Mouse (Mus musculus) cortical plate, adult 2 months (tissue): Measurements from ENCODE around the gene Lrrc23. TPM values are rescaled to one million over a fixed set of nuclear protein-coding genes. Genes with fewer than 3 reads are reported as not detected.
A peak's percentile ranks its signal among the peaks of the same experiment; 100 is the strongest.

Experiments used
- H3K27ac ChIP-seq: fragments of 200-500 bp; 2 replicates; pipeline ENCODE4 v1.5.1; 2012; ENCODE audit warnings: low read length, control low read depth, inconsistent platforms; ENCODE audit not compliant: insufficient read depth
- H3K4me1 ChIP-seq: fragments of 200-500 bp; 2 replicates; pipeline ENCODE4 v1.6.1; 2011; ENCODE audit warnings: low read length; ENCODE audit not compliant: control insufficient read depth, insufficient read depth
- H3K4me3 ChIP-seq: fragments of 200-500 bp; 2 replicates; pipeline ENCODE4 v1.5.1; 2011; ENCODE audit warnings: mild to moderate bottlenecking, low read length, control low read depth; ENCODE audit not compliant: insufficient read depth
- CTCF ChIP-seq: fragments of 200-500 bp; IDR thresholded peaks from 2 replicates; pipeline ENCODE4 v1.5.1; 2011; ENCODE audit warnings: mild to moderate bottlenecking, control low read depth, low read length; ENCODE audit not compliant: insufficient read depth; ENCODE audit errors: extremely low read depth
- POLR2A ChIP-seq: fragments of 200-500 bp; IDR thresholded peaks from 2 replicates; pipeline ENCODE4 v1.6.1; 2011; ENCODE audit warnings: mild to moderate bottlenecking, low read length, control low read depth; ENCODE audit not compliant: insufficient read depth; ENCODE audit errors: extremely low read depth
- polyA plus RNA-seq: library from polyadenylated mRNA; depleted of rRNA; stranded (reverse); fragments of >200 nt; gene quantifications from 2 replicates; pipeline ENCODE4 v1.2.3, GENCODE M21; 2012; rRNA removed

The Lrrc23 gene
- 2.4 and 5.0 TPM in 2 replicates for polyA plus RNA-seq

DNA sequence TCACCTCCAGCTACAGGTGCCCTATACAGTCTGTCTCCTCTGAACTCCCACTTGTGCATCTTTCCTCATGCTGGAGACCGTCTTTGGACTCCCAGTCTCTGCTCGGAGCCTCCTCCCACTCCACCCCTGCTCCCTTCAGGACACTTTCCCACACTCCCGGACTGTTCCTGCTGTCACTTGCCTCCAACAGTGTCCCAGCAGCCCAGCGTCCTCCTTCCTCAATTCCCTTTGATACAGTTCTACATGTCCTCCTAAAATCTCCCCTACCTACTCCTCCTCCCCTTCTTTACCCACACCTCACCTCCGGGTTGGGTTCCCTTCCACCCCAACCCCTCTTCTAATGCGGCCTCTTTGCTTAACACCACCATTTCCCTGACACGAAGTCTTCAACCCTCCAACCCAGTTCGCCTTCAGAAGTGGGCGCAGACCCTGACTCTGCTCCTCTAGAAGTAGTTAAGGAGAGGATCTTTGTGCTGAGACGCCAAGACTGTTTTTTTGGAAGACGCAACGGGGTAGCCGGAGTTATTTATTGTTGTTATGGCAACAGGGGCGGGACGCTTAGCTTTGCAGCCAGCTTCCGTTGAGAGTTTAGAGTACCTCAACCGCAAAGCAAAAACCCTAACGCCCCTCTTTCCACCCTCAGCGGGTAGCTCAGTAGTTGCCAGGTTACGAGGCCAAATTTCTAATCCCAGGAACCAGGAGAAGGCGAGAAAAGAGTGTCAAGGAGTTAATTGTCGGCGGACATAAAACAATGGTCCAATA is at the start of gene Lrrc23:
TSS of gene Lrrc23 (minus strand) at position 506 of the 762 bp plus-strand sequence.
- no peak within 1 kb of the TSS for H3K27ac ChIP-seq
- H3K4me1 ChIP-seq = peaks cover 7% of the 10 kb centered on the region
- TF ChIP-seq POLR2A (no peak), CTCF (no peak)
- H3K4me3 ChIP-seq = 0 out of 2 replicates have a peak within 1 kb of the TSS, but pooled peaks have one; percentile 5

DNA sequence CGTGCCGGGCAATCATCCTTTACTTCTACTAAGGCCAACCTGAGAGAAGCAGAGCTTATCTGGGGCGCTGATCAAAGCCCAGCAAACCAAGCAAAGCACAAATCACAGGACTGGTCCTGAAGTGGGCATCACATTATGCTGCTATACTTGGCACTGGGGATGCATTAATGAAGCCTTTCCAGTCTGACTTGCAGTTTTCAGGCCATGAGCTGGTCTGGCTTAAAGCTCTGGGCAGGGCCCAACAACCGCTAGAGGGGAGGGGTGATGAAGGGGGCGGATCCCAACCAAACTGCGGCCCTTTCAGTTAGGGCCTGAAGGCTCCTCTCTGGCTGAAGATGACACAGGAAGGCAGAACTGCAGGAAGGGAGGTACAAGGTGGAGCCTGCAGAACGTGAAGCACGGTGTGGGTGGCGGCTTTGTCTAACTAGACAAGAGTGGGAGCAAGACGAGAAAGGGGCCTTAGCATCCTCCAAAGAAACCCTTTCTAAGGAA is 48.6 kb upstream of the Lrrc23 start:
- no peaks in the 10 kb centered on the region for H3K4me1 ChIP-seq
- H3K4me3 ChIP-seq = peak overlapping the region; percentile 53
- no peak for TF ChIP-seq CTCF
- TF ChIP-seq POLR2A = no peak
- H3K27ac ChIP-seq = no peak overlapping the region

DNA sequence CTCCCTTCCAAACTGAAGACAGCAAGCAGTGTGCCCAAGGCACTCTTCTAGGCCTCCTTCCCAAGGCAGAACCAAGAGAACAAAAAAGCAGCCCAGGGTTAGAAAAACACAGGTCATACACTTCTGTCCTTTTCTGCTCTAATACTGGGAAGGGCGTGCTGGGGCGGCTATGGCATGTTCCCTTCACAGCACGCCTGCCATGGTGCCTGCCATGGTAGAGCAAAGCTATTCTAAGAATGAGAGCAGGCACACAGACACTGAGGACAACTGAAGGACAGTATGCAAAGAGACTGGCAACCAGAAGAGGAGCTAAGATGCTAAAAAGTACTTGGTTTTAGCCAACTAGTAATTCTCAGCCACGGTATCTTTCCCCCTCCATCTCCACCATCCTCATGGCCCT is 42.5 kb upstream of the Lrrc23 start:
- H3K4me1 ChIP-seq = peaks cover 4% of the 10 kb centered on the region
- TF ChIP-seq CTCF = no peak
- no peak for TF ChIP-seq POLR2A
- H3K27ac ChIP-seq = no peak overlapping the region
- H3K4me3 ChIP-seq = no peak overlapping the region

DNA sequence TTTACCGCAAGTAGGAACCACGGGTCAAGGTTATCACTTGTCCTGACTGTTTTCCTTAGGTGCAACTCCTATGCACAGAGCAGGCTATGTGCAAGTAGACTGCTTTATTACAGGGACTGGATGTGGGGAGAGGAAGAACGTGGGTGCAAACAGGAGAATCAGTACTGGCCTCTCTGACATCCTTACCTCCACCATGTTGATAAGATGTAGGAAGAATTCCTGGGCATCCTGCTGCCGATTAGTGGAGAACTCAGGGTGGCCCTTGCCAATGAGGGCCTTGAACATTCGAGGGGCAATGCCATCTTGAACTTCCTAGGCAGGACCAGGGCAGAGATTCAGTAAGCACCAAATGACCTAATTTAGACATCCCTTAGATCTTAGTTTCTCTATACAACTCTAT is 41.4 kb upstream of the Lrrc23 start:
- H3K4me1 ChIP-seq = peaks cover 4% of the 10 kb centered on the region
- H3K27ac ChIP-seq = no peak overlapping the region
- TF ChIP-seq CTCF (no peak), POLR2A (no peak)
- H3K4me3 ChIP-seq = no peak overlapping the region

DNA sequence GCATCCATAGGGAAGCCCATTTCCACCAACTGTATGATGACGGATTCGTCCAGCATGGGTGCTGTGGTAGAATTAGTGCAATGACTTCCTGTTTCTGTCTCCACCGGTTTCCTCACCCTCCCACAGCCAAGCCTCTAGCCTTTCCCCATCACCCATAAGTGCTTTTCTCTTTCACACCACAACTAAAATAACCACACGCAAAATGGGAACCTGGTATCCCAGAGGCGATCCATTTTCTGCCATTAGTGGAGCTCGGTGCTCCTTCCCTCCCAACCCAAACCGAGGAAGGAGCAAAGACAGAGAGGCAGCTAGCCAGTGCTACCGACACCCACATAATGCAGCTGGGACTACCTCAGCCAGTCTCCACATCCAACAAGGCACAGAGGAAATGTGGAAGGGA is 38.4 kb upstream of the Lrrc23 start:
- Histone ChIP-seq H3K27ac (no peak overlapping the region), H3K4me3 (no peak overlapping the region)

DNA sequence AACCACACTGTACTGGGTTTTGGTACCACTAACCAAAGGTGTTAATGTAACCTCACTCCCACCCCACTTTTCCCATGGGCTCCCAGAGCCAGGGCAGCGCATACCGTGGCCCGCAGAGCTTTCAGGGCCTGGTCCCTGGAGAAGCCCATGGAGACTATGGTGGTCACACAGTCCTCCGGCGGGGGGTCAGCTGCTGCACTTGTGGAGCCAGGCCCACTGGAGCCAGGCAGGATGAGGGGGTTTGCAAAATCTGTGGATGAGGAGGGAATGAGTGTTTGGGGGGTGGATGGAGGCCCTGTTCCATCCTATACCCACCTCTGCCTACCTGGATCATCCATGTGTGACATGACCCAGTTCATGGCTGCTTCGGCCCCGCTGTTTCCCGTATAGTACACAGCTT is 38.0 kb upstream of the Lrrc23 start:
- H3K4me1 ChIP-seq = peaks cover 4% of the 10 kb centered on the region
- no peak overlapping the region for H3K4me3 ChIP-seq
- H3K27ac ChIP-seq = no peak overlapping the region
- no peak for TF ChIP-seq CTCF
- TF ChIP-seq POLR2A = no peak

More for the DNA sequence above, 38.4 kb upstream of the Lrrc23 start:
- TF ChIP-seq CTCF = no peak
- TF ChIP-seq POLR2A = no peak
- H3K4me1 ChIP-seq = peaks cover 4% of the 10 kb centered on the region

DNA sequence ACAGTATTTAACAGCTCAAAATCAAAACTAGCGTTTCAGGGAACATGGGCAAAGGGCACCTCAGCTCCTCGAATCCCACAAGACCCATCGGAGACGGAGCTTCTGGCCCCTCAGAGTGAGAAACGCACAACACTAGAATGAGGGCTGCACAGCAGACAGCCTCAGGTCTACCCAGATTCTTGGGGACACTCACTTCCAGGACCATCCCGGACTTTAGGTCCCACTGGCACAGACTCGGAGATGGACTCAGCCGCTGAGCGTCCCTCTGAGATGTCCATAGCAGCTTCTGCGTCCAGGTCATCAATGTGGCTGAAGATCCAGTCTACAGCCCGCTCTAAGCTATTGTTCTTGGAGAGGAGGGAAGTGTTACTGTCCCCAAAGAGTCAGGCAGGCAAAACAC is 37.6 kb upstream of the Lrrc23 start:
- Histone ChIP-seq H3K4me1 (peaks cover 4% of the 10 kb centered on the region), H3K4me3 (no peak overlapping the region), H3K27ac (no peak overlapping the region)
- TF ChIP-seq CTCF = no peak
- no peak for TF ChIP-seq POLR2A

DNA sequence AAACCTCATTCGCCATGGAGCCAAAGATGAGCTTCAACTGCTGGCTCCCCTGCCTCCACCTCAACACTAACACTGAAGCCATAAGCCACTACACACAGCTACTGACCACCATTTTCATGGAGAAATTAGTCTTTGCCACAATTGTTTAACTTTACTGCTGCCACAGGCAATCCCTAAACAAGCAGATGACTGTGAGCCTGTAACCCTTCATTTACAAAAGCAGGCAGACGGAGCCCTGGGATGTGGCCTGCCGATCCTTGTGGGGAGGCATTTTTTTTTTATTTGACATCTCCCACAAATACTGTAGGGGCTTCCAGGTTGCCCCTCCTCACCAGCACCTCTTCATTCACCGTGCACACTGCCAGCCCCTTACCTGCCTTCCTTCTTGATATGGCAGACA is 37.1 kb upstream of the Lrrc23 start:
- TF ChIP-seq POLR2A (no peak), CTCF (no peak)
- peaks cover 4% of the 10 kb centered on the region for H3K4me1 ChIP-seq
- H3K27ac ChIP-seq = no peak overlapping the region
- no peak overlapping the region for H3K4me3 ChIP-seq

DNA sequence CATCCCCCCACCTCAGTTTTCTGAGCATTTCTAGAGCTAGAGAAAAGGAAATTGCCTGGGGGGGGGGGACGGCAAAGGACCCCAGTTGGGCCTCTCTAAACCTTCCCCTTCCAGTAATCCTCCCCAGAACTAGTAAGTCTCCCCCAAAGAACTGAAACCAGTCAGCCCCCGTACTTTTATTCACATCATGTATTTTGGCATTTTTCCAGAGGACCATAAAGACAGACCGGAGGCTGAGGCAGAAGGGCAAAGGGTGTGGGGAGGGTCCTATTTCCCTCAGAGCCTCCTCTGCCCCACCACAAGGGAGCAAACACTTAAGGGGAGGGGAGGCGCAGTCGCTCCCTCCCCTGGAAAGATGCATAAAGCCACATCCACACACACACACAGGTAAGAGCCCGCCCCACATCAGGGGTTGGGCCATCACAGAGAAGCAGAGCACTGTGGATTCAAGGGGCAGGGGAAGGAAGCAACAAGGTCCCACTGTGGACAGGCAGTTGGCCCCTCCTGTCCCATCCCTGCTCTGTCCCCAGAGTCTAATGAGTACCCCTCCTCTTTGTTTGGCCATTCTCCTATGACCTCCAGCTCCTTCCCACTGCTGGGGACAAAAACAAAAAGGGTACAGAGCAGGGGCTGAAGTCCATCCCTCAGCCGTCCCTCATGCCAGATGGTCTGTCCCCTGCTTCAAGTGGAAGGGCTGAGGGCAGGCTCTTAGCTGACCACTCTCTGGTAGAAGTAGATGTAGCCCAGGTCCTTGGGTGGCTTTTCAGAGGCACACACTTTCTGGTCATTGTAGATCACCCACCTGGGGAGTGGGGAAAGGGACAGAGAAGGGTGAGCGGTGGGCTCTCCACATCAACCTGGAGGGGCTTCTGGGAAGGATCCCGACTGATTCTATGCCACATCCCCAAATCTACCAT is 35.6 kb upstream of the Lrrc23 start:
- Histone ChIP-seq H3K4me1 (peaks cover 4% of the 10 kb centered on the region), H3K27ac (no peak overlapping the region), H3K4me3 (no peak overlapping the region)
- no peak for TF ChIP-seq CTCF
- no peak for TF ChIP-seq POLR2A

DNA sequence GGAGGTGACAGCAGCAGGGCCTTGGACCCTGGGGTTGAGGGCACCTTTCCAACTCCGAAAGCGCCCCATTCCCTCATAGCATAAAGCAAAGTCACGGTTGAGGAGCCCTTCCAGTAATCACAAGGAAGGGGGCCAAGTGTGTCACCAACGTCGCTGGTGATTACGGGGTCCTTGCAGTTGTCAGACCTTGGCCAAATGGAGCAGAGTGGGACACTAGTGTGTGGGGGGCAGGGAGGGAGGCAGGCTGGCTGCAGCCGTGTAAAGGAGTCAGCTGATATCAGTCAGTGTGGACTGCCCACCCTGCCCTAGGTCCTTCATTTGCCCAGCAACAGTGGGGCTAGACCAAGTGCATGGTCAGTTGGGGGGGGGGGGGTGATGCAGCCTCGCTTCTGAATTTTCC is 34.9 kb upstream of the Lrrc23 start:
- H3K4me1 ChIP-seq = peaks cover 4% of the 10 kb centered on the region
- H3K27ac ChIP-seq = no peak overlapping the region
- peak overlapping the region; percentile 66; the same call in 1 of the 2 replicates for H3K4me3 ChIP-seq
- TF ChIP-seq CTCF = no peak
- no peak for TF ChIP-seq POLR2A
